Mouse (Mus musculus): ENCODE data around the gene Pemt. TPM values are rescaled to one million over a fixed set of nuclear protein-coding genes. Genes with fewer than 3 reads are reported as not detected.

Pemt gene
- 17.5 and 18.9 TPM in 2 replicates for total RNA-seq (2012; rRNA removed)

- Histone ChIP-seq H3K9me3 (ENCODE audit: control insufficient read depth, insufficient read depth, low read depth, low read length) (no peaks in the 10 kb centered on the region), H3K4me1 (ENCODE audit: control insufficient read depth in 2 of 2, insufficient read depth in 2 of 2, low read length in 2 of 2, poor library complexity in 1 of 2) (peaks cover 0 to 3% of the 10 kb centered on the region in 2 experiments; a peak in 1 of 4 replicates), H3K9ac (ENCODE audit: insufficient read depth, low read depth, low read length, poor library complexity, severe bottlenecking) (peak within 1 kb of the TSS; percentile 91), H3K27ac (ENCODE audit: insufficient read depth, low read depth, low read length, poor library complexity, severe bottlenecking) (peak within 1 kb of the TSS; percentile 63), H3K4me3 (ENCODE audit: insufficient read depth in 1 of 2, low read depth in 1 of 2, low read length in 2 of 2, poor library complexity in 1 of 2, severe bottlenecking in 1 of 2) (peak within 1 kb of the TSS; percentile 74 to 75), H3K36me3 (ENCODE audit: control insufficient read depth, insufficient read depth, low read length, poor library complexity, severe bottlenecking) (no peaks in the 10 kb centered on the region)
- TF ChIP-seq ZNF384 (IDR thresholded peaks at IDR 0.05; ENCODE audit: low read depth, low read length), result no peak
- peak; percentile 100 for TF ChIP-seq HCFC1 (IDR thresholded peaks at IDR 0.05; ENCODE audit: borderline replicate concordance, insufficient read depth, low read length)
- peak; percentile 77 for TF ChIP-seq CHD2 (IDR thresholded peaks at IDR 0.05; ENCODE audit: low read depth, low read length)
- 0 out of 2 replicates have a peak, but pooled peaks have one; percentile 15 for TF ChIP-seq ZC3H11A (IDR thresholded peaks at IDR 0.05; ENCODE audit: borderline replicate concordance, low read depth, low read length)
- TF ChIP-seq MAFK (IDR thresholded peaks at IDR 0.05; ENCODE audit: insufficient read depth, low read depth, low read length), result no peak
- in situ Hi-C loops (cut with MboI; ENCODE audit: low sequenced_read_pairs in 2 of 2, unreplicated experiment in 2 of 2), result no loop called here
- DNase-seq (ENCODE audit: low read depth, low spot score), result peak; percentile 98
Observed at GRCm38 (mm10) chr11:60046058-60046735, at the start of gene Pemt. TSS of gene Pemt (minus strand) at chr11:60046489.

GRCm38 (mm10) chr11:60094909-60095810, 48.9 kb upstream of the Pemt start:
- H3K27ac ChIP-seq (ENCODE audit: insufficient read depth, low read depth, low read length, poor library complexity, severe bottlenecking), result no peak overlapping the region
- no peak for TF ChIP-seq HCFC1 (IDR thresholded peaks at IDR 0.05; ENCODE audit: borderline replicate concordance, insufficient read depth, low read length)
- in situ Hi-C loops (cut with MboI; ENCODE audit: low sequenced_read_pairs in 2 of 2, unreplicated experiment in 2 of 2), result no loop called here
- H3K36me3 ChIP-seq (ENCODE audit: control insufficient read depth, insufficient read depth, low read length, poor library complexity, severe bottlenecking), result no peaks in the 10 kb centered on the region
- DNase-seq (ENCODE audit: low read depth, low spot score), result no peak
- no peak overlapping the region for H3K9ac ChIP-seq (ENCODE audit: insufficient read depth, low read depth, low read length, poor library complexity, severe bottlenecking)
- H3K4me3 ChIP-seq (ENCODE audit: insufficient read depth in 1 of 2, low read depth in 1 of 2, low read length in 2 of 2, poor library complexity in 1 of 2, severe bottlenecking in 1 of 2), result no peak overlapping the region
- no peaks in the 10 kb centered on the region for H3K9me3 ChIP-seq (ENCODE audit: control insufficient read depth, insufficient read depth, low read depth, low read length)
- H3K4me1 ChIP-seq (ENCODE audit: control insufficient read depth in 2 of 2, insufficient read depth in 2 of 2, low read length in 2 of 2, poor library complexity in 1 of 2), result peaks cover 0 to 15% of the 10 kb centered on the region in 2 experiments; a peak in 2 of 4 replicates

- Histone ChIP-seq H3K4me1 (ENCODE audit: control insufficient read depth in 2 of 2, insufficient read depth in 2 of 2, low read length in 2 of 2, poor library complexity in 1 of 2) (peaks cover 0 to 6% of the 10 kb centered on the region in 2 experiments; a peak in 1 of 4 replicates), H3K9me3 (ENCODE audit: control insufficient read depth, insufficient read depth, low read depth, low read length) (no peaks in the 10 kb centered on the region), H3K4me3 (ENCODE audit: insufficient read depth in 1 of 2, low read depth in 1 of 2, low read length in 2 of 2, poor library complexity in 1 of 2, severe bottlenecking in 1 of 2) (no peak overlapping the region), H3K9ac (ENCODE audit: insufficient read depth, low read depth, low read length, poor library complexity, severe bottlenecking) (no peak overlapping the region), H3K27ac (ENCODE audit: insufficient read depth, low read depth, low read length, poor library complexity, severe bottlenecking) (no peak overlapping the region), H3K36me3 (ENCODE audit: control insufficient read depth, insufficient read depth, low read length, poor library complexity, severe bottlenecking) (no peaks in the 10 kb centered on the region)
- in situ Hi-C loops (cut with MboI; ENCODE audit: low sequenced_read_pairs in 2 of 2, unreplicated experiment in 2 of 2), result no loop called here
- DNase-seq (ENCODE audit: low read depth, low spot score), result no peak
- TF ChIP-seq HCFC1 (IDR thresholded peaks at IDR 0.05; ENCODE audit: borderline replicate concordance, insufficient read depth, low read length) (no peak), MAFK (IDR thresholded peaks at IDR 0.05; ENCODE audit: insufficient read depth, low read depth, low read length) (no peak), CHD2 (IDR thresholded peaks at IDR 0.05; ENCODE audit: low read depth, low read length) (no peak), ZNF384 (IDR thresholded peaks at IDR 0.05; ENCODE audit: low read depth, low read length) (no peak), ZC3H11A (IDR thresholded peaks at IDR 0.05; ENCODE audit: borderline replicate concordance, low read depth, low read length) (no peak)
Observed at GRCm38 (mm10) chr11:60093984-60094587, 47.8 kb upstream of the Pemt start.

GRCm38 (mm10) chr11:60093227-60093626, 46.9 kb upstream of the Pemt start:
- no peaks in the 10 kb centered on the region for H3K9me3 ChIP-seq (ENCODE audit: control insufficient read depth, insufficient read depth, low read depth, low read length)
- H3K9ac ChIP-seq (ENCODE audit: insufficient read depth, low read depth, low read length, poor library complexity, severe bottlenecking), result no peak overlapping the region
- H3K27ac ChIP-seq (ENCODE audit: insufficient read depth, low read depth, low read length, poor library complexity, severe bottlenecking), result no peak overlapping the region
- H3K4me1 ChIP-seq (ENCODE audit: control insufficient read depth in 2 of 2, insufficient read depth in 2 of 2, low read length in 2 of 2, poor library complexity in 1 of 2), result peaks cover 0 to 9% of the 10 kb centered on the region in 2 experiments; a peak in 1 of 4 replicates
- H3K4me3 ChIP-seq (ENCODE audit: insufficient read depth in 1 of 2, low read depth in 1 of 2, low read length in 2 of 2, poor library complexity in 1 of 2, severe bottlenecking in 1 of 2), result no peak overlapping the region
- TF ChIP-seq CHD2 (IDR thresholded peaks at IDR 0.05; ENCODE audit: low read depth, low read length), result no peak
- no peak for TF ChIP-seq MAFK (IDR thresholded peaks at IDR 0.05; ENCODE audit: insufficient read depth, low read depth, low read length)
- no peak for TF ChIP-seq ZNF384 (IDR thresholded peaks at IDR 0.05; ENCODE audit: low read depth, low read length)
- in situ Hi-C loops (cut with MboI; ENCODE audit: low sequenced_read_pairs in 2 of 2, unreplicated experiment in 2 of 2), result no loop called here
- DNase-seq (ENCODE audit: low read depth, low spot score), result no peak
- H3K36me3 ChIP-seq (ENCODE audit: control insufficient read depth, insufficient read depth, low read length, poor library complexity, severe bottlenecking), result no peaks in the 10 kb centered on the region
